Mouse (Mus musculus) heart, adult 2 months (tissue): ENCODE results near the gene Hist1h2br. TPM values are rescaled to one million over a fixed set of nuclear protein-coding genes. Genes with fewer than 3 reads are reported as not detected.
"Not testable (repeated sequence)": the region's sequence is repeated elsewhere in the genome, so short reads cannot be mapped to it uniquely, and the experiment has no call there.

Source experiments
- DNase-seq, 2 experiments: peaks; one replicate each; pipeline ENCODE4 v3.0.0; 2021
- H3K27ac ChIP-seq: fragments of 200-600 bp; 2 replicates; pipeline ENCODE4 v1.8.1; 2022
- H3K27me3 ChIP-seq: fragments of 200-500 bp; 2 replicates; pipeline ENCODE4 v1.6.1; 2012; ENCODE audit warnings: mild to moderate bottlenecking, low read length, inconsistent platforms, mixed read lengths; ENCODE audit not compliant: control insufficient read depth, insufficient read depth
- H3K36me3 ChIP-seq: fragments of 200-500 bp; 2 replicates; pipeline ENCODE4 v1.6.1; 2012; ENCODE audit warnings: low read length, inconsistent platforms; ENCODE audit not compliant: control insufficient read depth, insufficient read depth
- H3K4me1 ChIP-seq: fragments of 200-500 bp; 2 replicates; pipeline ENCODE4 v1.6.1; 2011; ENCODE audit warnings: low read length; ENCODE audit not compliant: control insufficient read depth, insufficient read depth
- H3K4me3 ChIP-seq: fragments of 200-600 bp; 2 replicates; pipeline ENCODE4 v1.8.1; 2022
- H3K79me2 ChIP-seq: fragments of 200-500 bp; replicated peaks from 2 replicates; pipeline ENCODE4 v1.6.1; 2012; ENCODE audit warnings: mild to moderate bottlenecking, inconsistent platforms, low read length, moderate library complexity, mixed read lengths; ENCODE audit not compliant: control insufficient read depth, insufficient read depth
- H3K9ac ChIP-seq: fragments of 200-500 bp; 2 replicates; pipeline ENCODE4 v1.6.1; 2012; ENCODE audit warnings: low read depth, mild to moderate bottlenecking, control low read depth, inconsistent platforms, low read length, mixed read lengths
- CTCF ChIP-seq: fragments of 200-600 bp; IDR thresholded peaks from 2 replicates; pipeline ENCODE4 v1.8.1; 2022; ENCODE audit warnings: antibody characterized with exemption, mild to moderate bottlenecking, moderate library complexity
- EP300 ChIP-seq: fragments of 200-500 bp; IDR thresholded peaks from 2 replicates; pipeline ENCODE4 v1.6.1; 2011; ENCODE audit warnings: low read depth, low read length, control low read depth; ENCODE audit not compliant: insufficient read depth
- POLR2A ChIP-seq: fragments of 200-500 bp; IDR thresholded peaks from 2 replicates; pipeline ENCODE4 v1.6.1; 2011; ENCODE audit warnings: mild to moderate bottlenecking, low read depth, low read length, control low read depth; ENCODE audit not compliant: insufficient read depth
- WGBS: fragments of 180-500 bp; shearing (Covaris S2); methylation state at CpG from one replicate; pipeline ENCODE4 v1.1.7; 2018; 5-methylcytosine and 5-hydroxymethylcytosine counted together
- intact Hi-C: fragments of 180-260 bp; cut with DNase I; formaldehyde crosslinking; loops from one replicate; pipeline ENCODE4 v1.15.1; 2025
- polyA plus RNA-seq: library from polyadenylated mRNA; depleted of rRNA; stranded (reverse); fragments of >200 nt; gene quantifications from 2 replicates; pipeline ENCODE4 v1.2.3, GENCODE M21; 2012
- total RNA-seq, 2 experiments: library from RNA; stranded (reverse); gene quantifications; 2 replicates each; pipeline ENCODE4 v1.2.3; 2021

Gene Hist1h2br
- total and polyA plus RNA-seq, 3 experiments = 12.7 to 26.7 (median 24.3) TPM

DNA sequence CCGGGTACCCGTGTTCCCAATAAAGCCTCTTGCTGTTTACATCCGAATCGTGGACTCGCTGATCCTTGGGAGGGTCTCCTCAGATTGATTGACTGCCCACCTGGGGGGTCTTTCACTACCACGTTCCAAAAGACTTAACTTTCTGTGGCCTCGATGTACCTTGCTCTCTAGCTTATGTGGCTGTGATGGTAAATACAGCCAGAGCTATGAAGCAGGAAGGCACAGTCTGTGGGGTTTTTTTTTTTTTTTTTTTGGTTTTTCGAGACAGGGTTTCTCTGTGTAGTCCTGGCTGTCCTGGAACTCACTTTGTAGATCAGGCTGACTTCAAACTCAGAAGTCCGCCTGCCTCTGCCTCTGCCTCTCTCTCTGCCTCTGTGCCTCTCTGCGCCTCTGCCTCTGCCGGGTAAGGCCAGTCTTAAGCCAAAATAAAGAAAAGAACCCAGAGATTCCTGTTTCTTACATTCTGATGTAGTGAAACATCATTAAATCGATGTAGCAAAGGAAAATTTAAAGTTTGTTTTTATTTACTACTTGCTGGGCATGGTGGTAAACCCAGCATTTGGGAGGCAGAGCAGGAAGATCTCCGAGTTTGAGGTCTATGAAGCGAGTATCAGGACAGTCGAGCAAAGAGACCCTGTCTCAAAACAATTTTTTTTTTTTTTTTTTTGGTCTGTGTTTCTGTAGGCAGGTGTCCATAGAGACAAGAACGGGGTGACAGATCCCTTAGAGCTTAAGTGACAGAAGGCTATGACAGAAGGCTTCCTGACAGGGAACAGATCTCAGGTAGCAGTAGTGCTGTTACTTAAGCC is 13.3 kb upstream of the Hist1h2br start:
- not testable (repeated sequence) for DNase-seq, H3K9ac ChIP-seq, H3K4me1 ChIP-seq, H3K27me3 ChIP-seq, H3K36me3 ChIP-seq, H3K27ac ChIP-seq, H3K79me2 ChIP-seq, H3K4me3 ChIP-seq
- intact Hi-C loops = loop anchor here (10.0 kb wide), 2 partner anchors 215 to 1805 kb away; partner anchors contain the start of genes Hist1h1e, Hist1h2ah, Hist1h2be and Hist1h2bk
- 82% methylated on average over 8 of the region's 16 CpGs for WGBS

DNA sequence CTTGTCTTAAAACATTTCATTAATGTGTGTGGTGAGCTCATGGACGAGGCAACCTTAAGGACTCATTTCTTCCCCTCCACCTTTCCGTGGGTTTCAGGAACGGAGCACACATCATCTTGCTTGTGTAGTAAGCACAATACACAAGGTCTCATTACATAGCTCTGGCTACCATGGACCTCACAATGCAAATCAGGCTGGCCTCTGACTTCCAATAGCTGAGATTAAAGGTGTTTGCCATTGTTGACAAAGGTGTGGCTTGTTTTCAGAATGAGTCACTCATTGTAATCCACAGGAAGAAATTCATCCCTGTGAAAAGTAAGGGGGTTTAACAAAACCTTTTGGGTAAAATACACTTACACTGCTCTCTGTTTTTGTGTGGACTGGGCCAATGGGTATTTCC is 5.0 kb upstream of the Hist1h2br start:
- Histone ChIP-seq H3K4me1 (no peaks in the 10 kb centered on the region), H3K79me2 (no peaks in the 10 kb centered on the region), H3K27ac (no peak overlapping the region), H3K36me3 (no peaks in the 10 kb centered on the region), H3K9ac (no peak overlapping the region), H3K27me3 (no peaks in the 10 kb centered on the region), H3K4me3 (no peak overlapping the region)
- DNase-seq = no peak
- TF ChIP-seq CTCF (no peak), EP300 (no peak), POLR2A (no peak)
- intact Hi-C loops = loop anchor here (10.0 kb wide), 2 partner anchors 206 to 1796 kb away; partner anchors contain the start of genes Hist1h1e, Hist1h2ah, Hist1h2be and Hist1h2bk
- WGBS = 82% methylated on average over 3 of the region's 3 CpGs

DNA sequence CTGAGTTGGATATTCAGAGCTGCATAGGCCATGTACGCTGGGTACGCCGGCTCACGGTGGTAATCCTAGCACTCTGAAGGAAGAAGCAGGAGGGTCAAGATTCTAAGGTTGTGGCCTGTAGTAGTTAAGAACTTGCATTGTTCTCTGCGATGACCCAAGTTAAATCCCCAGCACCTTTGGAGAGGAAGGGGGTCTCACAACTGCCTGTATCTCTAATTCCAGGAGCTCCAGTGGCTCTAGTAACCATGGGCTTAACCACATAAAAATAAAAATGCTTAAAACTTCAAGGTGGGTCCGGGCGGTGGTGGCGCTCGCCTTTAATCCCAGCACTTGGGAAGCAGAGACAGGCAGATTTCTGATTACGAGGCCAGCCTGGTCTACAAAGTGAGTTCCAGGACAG is 3.2 kb upstream of the Hist1h2br start:
- DNase-seq = no peak
- no peak for TF ChIP-seq EP300
- no peak for TF ChIP-seq CTCF
- TF ChIP-seq POLR2A = no peak
- Histone ChIP-seq H3K4me1 (no peaks in the 10 kb centered on the region), H3K4me3 (no peak overlapping the region), H3K36me3 (no peaks in the 10 kb centered on the region), H3K27ac (no peak overlapping the region), H3K9ac (no peak overlapping the region), H3K27me3 (no peaks in the 10 kb centered on the region), H3K79me2 (no peaks in the 10 kb centered on the region)
- intact Hi-C loops = no loop called here
- WGBS = 94% methylated on average over 10 of the region's 10 CpGs

DNA sequence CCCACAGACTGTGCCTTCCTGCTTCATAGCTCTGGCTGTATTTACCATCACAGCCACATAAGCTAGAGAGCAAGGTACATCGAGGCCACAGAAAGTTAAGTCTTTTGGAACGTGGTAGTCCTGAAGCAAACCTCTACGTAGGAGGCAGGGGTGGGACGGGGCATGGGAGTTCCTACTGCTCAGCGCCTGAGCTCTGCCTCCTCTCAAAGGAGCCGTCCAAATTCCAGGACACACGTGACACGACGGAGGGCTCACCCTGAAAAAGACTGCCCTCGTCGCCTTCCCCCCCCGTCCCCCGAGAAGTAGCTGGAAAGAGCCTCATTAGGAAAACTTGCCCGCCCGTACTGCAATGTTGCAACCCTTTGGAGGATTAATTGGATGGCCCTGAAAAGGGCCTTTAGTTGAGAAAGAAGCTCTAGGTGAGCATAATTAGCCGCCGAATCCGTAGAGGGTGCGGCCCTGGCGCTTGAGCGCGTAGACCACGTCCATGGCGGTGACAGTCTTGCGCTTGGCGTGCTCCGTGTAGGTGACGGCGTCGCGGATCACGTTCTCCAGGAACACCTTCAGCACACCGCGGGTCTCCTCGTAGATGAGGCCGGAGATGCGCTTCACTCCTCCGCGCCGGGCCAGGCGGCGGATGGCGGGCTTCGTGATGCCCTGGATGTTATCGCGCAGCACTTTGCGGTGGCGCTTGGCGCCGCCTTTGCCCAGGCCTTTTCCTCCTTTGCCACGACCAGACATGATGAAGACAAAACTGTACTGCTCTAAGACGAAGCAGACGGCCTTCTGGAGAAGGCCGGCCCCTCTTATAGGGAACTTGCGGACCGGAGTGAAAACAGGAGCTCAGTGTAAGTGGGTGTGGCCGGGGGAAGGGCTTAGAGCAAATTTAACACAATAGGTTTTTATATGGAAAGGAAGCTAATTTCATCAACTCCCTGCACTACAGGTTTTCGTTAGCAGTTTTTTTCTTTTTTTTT is 1.8 kb upstream of the Hist1h2br start, which contains the start of gene Hist1h4n:
Gene Hist1h4n (minus strand): TSS at position 779 of the 977 bp plus-strand sequence.
- H3K79me2 ChIP-seq, H3K9ac ChIP-seq, H3K4me3 ChIP-seq, H3K4me1 ChIP-seq, H3K36me3 ChIP-seq, H3K27me3 ChIP-seq, H3K27ac ChIP-seq, intact Hi-C loops: not testable (repeated sequence)
- peak in 1 of 2 experiments; percentile 39 for DNase-seq
- TF ChIP-seq POLR2A = peak; percentile 57
- WGBS = 1% methylated on average over 29 of the region's 58 CpGs

DNA sequence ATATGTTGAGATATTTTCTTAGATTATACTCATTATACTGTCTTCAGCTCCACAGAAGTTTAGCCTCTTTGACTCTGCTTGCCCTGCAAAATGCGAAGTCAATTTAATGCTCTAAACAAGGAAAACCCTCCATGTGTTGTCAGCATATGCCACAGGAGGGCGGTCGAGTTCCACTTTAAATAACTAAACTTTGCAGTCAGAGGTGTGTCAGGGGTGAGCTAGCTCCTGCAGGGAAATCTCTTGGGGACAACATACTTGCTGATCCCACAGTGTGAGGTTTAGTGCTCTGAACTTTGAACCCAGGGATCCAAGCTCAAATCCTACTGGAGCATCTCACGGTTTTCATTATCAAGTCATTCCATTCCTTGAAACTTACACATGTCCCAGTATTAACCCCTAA is 7.0 kb downstream of the Hist1h2br start:
- H3K9ac ChIP-seq, DNase-seq, H3K27ac ChIP-seq, H3K27me3 ChIP-seq, intact Hi-C loops, H3K4me1 ChIP-seq, H3K36me3 ChIP-seq, H3K4me3 ChIP-seq, H3K79me2 ChIP-seq: not testable (repeated sequence)
- WGBS = no CpG with 5 or more reads among the region's 4 CpGs

DNA sequence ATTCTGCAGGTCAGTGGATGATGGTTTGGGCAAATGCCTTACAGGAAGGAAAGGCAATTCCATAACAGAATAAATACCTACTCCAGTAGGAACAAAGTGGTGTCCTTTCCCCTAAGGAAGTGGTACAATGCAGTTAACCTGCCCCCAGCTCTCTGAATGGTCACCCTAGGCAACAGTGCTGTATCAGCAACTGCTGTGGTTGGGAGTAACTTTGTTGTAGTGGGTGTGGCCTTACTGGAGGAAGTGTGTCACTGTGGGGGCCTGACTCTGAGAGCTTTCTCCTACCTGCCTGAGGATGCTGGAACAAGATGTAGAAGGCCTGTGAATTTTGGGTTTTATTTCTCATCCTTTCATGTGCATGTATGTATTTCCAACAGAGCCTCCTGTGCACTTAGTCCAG is 12.8 kb downstream of the Hist1h2br start:
- intact Hi-C loops, H3K27me3 ChIP-seq, H3K4me3 ChIP-seq, H3K9ac ChIP-seq, H3K79me2 ChIP-seq, H3K4me1 ChIP-seq, H3K27ac ChIP-seq, DNase-seq, H3K36me3 ChIP-seq: not testable (repeated sequence)
